Mouse (Mus musculus) lung, postnatal 0 days (tissue): ENCODE measurements around the gene Nmur1.

Experiments
- CTCF ChIP-seq: IDR thresholded peaks from 2 replicates; pipeline ENCODE4 v1.5.1; 2016; ENCODE audit warnings: antibody characterized with exemption, mild to moderate bottlenecking
- EP300 ChIP-seq: IDR thresholded peaks from 2 replicates; pipeline ENCODE4 v1.6.1; 2016; ENCODE audit warnings: antibody characterized with exemption, mild to moderate bottlenecking, control low read depth

GRCm38 (mm10) chr1:86434439-86435201 is 8.6 kb upstream of the Nmur1 start:
- TF ChIP-seq CTCF (no peak), EP300 (0 out of 2 replicates have a peak, but pooled peaks have one; percentile 18)
